Mouse (Mus musculus) testis, adult 2 months (tissue): ENCODE results near the gene Asb4. TPM values are rescaled to one million over a fixed set of nuclear protein-coding genes. Genes with fewer than 3 reads are reported as not detected.

Source experiments
- H3K27ac ChIP-seq: fragments of 200-500 bp; 2 replicates; pipeline ENCODE4 v1.5.1; 2012; ENCODE audit warnings: low read depth, low read length; ENCODE audit not compliant: control insufficient read depth, insufficient read depth
- H3K27me3 ChIP-seq: fragments of 200-500 bp; 2 replicates; pipeline ENCODE4 v1.6.1; 2012; ENCODE audit warnings: mild to moderate bottlenecking, low read length, moderate library complexity; ENCODE audit not compliant: control insufficient read depth, insufficient read depth
- H3K36me3 ChIP-seq: fragments of 200-500 bp; 2 replicates; pipeline ENCODE4 v1.6.1; 2012; ENCODE audit warnings: mild to moderate bottlenecking, low read length; ENCODE audit not compliant: control insufficient read depth, insufficient read depth
- H3K4me1 ChIP-seq: fragments of 200-500 bp; 2 replicates; pipeline ENCODE4 v1.6.1; 2012; ENCODE audit warnings: low read length; ENCODE audit not compliant: control insufficient read depth, insufficient read depth
- H3K4me3 ChIP-seq: fragments of 200-500 bp; 2 replicates; pipeline ENCODE4 v1.5.1; 2012; ENCODE audit warnings: low read depth, mild to moderate bottlenecking, low read length, moderate library complexity, mixed read lengths; ENCODE audit not compliant: control insufficient read depth
- CTCF ChIP-seq: fragments of 200-500 bp; IDR thresholded peaks from 2 replicates; pipeline ENCODE4 v1.5.1; 2012; ENCODE audit warnings: low read depth, mild to moderate bottlenecking, inconsistent platforms, low read length, moderate library complexity; ENCODE audit not compliant: control insufficient read depth, insufficient read depth, insufficient replicate concordance
- POLR2A ChIP-seq: fragments of 200-500 bp; IDR thresholded peaks from 2 replicates; pipeline ENCODE4 v1.6.1; 2012; ENCODE audit warnings: low read depth, mild to moderate bottlenecking, inconsistent platforms, low read length, moderate library complexity; ENCODE audit not compliant: control insufficient read depth
- polyA plus RNA-seq: library from polyadenylated mRNA; depleted of rRNA; stranded (reverse); fragments of >200 nt; gene quantifications from 2 replicates; pipeline ENCODE4 v1.2.3, GENCODE M21; 2012; rRNA removed

Gene Asb4
- polyA plus RNA-seq, 1 experiment = 36.5 TPM

DNA sequence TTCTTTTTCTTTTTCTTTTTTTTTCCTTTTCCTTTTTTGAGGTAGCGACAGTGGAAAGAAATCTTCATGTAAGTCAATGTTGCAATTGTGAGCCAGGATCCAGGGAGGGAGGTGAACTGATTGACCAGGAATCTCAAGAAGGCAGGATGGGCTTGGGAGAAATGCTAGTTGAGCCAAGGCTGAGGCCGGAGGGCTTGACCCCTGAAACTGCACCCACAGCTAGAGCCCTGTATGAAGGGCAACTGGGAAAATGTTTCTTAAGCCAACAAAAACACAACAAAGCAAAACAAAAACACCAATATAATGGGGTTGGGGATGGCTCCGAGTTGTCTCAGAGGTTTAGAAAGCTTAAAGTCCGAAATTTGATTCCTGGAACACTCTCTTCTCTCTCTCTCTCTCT lies 65.2 kb downstream of the Asb4 start:
- no peak for TF ChIP-seq POLR2A
- no peak for TF ChIP-seq CTCF
- Histone ChIP-seq H3K27me3 (no peaks in the 10 kb centered on the region), H3K27ac (no peak overlapping the region), H3K4me1 (no peaks in the 10 kb centered on the region; the same call in 1 of the 2 replicates), H3K36me3 (no peaks in the 10 kb centered on the region), H3K4me3 (no peak overlapping the region)

DNA sequence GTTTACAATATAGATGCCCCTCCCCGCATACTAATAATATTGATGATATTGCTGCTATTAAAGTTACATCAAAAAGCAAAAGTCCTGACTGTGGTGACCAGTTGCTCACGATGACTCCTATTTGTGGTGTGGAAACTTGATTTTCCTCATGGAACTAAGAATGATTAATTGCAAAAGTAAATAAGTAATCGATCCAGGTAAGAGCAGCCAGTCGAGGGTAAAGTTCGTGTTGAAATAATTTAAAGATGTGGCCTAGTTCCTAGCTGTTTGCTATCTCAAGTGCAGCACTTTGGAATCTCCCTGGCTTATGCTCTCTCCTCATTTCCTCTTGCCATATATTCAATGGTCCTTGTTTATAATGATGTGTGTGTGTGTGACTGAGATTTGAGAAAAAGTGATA lies 66.7 kb downstream of the Asb4 start:
- TF ChIP-seq POLR2A (no peak), CTCF (no peak)
- H3K27me3 ChIP-seq = no peaks in the 10 kb centered on the region
- H3K4me1 ChIP-seq = no peaks in the 10 kb centered on the region; the same call in 1 of the 2 replicates
- no peak overlapping the region for H3K27ac ChIP-seq
- no peak overlapping the region for H3K4me3 ChIP-seq
- H3K36me3 ChIP-seq = no peaks in the 10 kb centered on the region

DNA sequence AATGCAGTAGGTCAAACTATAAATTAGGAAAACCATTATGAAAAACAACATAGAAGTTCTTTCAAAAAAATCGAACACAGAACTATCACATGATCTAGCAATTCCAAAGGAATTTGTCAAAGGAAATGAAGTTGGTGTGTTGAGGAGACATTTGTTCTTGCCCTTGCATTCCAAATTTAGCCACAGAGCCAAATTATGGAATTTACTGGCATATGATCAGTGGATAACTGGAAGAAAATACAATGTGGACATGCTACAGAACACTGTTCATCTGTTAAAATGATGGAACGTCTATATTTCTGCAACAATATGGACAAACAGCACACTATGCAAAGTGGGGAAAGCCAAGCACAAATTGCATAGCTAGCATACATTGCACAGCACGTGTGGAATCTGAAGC lies 72.7 kb downstream of the Asb4 start:
- Histone ChIP-seq H3K4me1 (no peaks in the 10 kb centered on the region), H3K4me3 (no peak overlapping the region), H3K36me3 (no peaks in the 10 kb centered on the region), H3K27me3 (no peaks in the 10 kb centered on the region), H3K27ac (no peak overlapping the region)
- TF ChIP-seq POLR2A = no peak
- TF ChIP-seq CTCF = no peak

DNA sequence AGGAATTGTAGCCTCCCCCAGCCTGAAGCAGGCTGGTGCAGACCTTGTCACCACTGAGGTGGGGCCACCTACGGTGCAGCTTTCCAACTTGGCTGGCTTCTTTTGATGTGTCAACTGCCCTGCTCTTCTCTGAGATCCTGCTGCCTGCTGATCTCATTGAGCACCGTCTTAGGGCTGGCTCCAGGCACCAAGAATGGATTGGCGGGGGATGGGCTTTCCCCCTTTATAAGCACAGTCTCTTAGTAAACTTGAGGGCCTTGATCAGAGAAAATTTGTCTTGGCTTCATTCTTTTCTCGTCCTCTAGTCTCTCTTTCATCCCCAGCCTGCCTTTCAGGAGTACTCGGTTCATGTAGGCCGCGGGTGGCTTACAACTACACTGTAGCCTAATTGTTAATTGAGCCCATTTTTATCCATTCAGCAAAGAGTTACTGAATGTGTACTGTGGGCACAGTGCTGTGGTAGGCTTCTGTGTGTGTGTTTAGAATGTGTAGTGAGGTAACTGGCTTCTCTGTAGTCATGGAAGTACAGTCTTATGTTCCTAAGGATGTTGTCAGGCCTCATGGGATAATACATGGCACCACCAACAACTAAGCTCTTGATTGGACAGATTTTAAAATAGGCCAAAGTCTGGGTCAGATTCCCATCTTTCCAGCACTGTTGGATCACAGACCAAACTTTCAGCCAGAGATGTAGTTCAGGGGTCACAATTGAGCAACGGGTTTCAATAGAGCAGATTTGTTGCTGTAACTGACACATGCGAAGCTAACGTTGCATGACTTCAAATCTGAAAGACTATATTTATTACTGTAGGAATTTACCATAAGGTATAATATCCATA lies 87.5 kb downstream of the Asb4 start:
- H3K4me3 ChIP-seq = no peak overlapping the region
- no peak overlapping the region for H3K27ac ChIP-seq
- H3K27me3 ChIP-seq = no peaks in the 10 kb centered on the region
- H3K36me3 ChIP-seq = no peaks in the 10 kb centered on the region
- TF ChIP-seq CTCF (no peak), POLR2A (no peak)
- H3K4me1 ChIP-seq = no peaks in the 10 kb centered on the region

DNA sequence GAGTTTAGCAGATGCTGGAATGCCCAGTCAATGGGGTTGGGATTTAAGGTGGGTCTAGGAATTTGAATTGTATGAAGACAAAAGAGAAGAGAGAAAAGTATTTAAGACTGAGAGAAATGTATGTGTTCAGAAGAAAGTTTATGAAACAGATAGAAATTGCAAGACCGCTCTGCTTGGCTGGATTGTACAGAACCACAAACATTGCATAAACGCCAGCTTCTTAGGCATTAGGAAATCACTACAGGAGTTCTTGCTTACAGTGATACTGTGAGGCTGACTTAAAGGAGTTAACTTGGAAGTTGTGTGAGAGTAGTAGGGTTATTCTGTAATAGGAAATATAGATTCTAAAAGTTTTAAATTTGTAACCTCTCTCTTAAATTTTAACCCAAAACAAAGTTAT lies 89.5 kb downstream of the Asb4 start:
- H3K4me3 ChIP-seq = no peak overlapping the region
- no peaks in the 10 kb centered on the region for H3K27me3 ChIP-seq
- H3K4me1 ChIP-seq = no peaks in the 10 kb centered on the region
- no peaks in the 10 kb centered on the region for H3K36me3 ChIP-seq
- no peak for TF ChIP-seq POLR2A
- no peak for TF ChIP-seq CTCF
- H3K27ac ChIP-seq = no peak overlapping the region

DNA sequence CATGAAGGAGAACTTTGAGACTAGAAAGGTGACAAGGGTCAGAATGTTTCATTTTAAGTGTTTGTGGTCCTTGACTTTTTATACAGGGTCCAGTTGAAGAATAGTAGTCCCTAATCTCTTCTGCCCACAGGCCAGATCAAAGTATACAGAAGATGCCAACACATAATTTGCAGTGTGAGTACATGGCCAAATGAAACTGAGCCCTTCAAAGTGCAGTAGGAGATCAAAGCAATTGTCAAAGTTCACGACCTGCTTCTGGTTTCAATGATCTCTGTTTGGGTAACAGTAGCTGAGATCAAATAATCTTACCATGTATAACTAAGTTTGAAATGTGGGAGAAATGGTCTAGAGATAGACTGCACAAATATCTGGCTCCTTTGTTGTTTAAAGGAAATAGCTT lies 90.8 kb downstream of the Asb4 start:
- Histone ChIP-seq H3K36me3 (no peaks in the 10 kb centered on the region), H3K4me3 (no peak overlapping the region), H3K27ac (no peak overlapping the region), H3K27me3 (no peaks in the 10 kb centered on the region), H3K4me1 (no peaks in the 10 kb centered on the region)
- TF ChIP-seq POLR2A = no peak
- no peak for TF ChIP-seq CTCF

DNA sequence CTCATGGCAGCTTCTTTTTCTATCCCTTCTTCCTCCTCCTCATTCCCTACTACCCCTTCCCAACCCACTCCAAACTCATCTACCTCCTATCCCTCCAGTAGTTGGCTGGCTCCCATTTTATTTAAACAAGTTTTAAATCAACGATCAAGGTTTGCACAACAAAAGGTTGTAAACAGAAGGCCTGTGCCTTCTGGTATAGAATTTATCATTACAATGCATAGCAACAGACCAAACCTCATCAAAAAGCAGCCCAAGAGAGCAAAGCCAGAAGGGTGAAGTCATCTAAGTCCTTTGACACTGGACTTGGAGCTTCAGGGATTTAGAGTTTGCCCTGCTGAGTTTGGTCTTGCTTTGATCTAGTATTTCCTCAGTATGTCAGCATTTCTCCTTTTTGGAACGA lies 97.9 kb downstream of the Asb4 start:
- H3K27me3 ChIP-seq = no peaks in the 10 kb centered on the region
- no peaks in the 10 kb centered on the region for H3K36me3 ChIP-seq
- H3K4me3 ChIP-seq = no peak overlapping the region
- H3K4me1 ChIP-seq = no peaks in the 10 kb centered on the region
- no peak overlapping the region for H3K27ac ChIP-seq
- no peak for TF ChIP-seq CTCF

DNA sequence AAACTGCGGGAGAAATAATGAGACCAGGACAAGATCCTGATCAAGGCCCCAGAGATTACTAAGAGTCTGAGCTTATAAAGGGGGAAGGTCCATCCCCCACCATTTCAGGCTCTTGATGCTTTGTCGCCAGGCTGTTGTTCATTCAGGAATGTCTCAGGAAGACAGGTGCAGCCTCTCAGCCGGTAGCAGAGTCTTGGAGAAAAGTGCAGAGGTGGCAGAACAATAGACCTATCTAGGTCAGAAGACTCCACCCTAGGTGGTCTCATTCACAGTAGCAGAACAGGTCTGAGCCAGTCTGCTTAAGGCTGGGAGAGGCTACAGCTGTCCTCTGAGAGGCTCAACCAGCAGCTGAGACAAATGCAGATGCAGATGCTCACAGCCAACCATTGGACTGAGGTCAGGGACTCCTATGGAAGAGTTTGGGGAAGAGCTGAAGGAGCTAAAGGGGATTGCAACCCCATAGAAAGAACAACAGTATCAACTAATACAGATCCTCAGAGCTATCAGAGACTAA lies 99.1 kb downstream of the Asb4 start:
- no peak overlapping the region for H3K4me3 ChIP-seq
- no peak overlapping the region for H3K27ac ChIP-seq
- TF ChIP-seq POLR2A (no peak), CTCF (no peak)
- no peaks in the 10 kb centered on the region for H3K36me3 ChIP-seq
- no peaks in the 10 kb centered on the region for H3K27me3 ChIP-seq
- no peaks in the 10 kb centered on the region for H3K4me1 ChIP-seq

Other genes starting within 250 kb of the Asb4 start
- not detected in 2 replicates for gene Pon1, start 189.4 kb upstream of the Asb4 start, polyA plus RNA-seq
- 3.6 and 4.0 TPM in 2 replicates for gene Pon3, start 127.1 kb upstream of the Asb4 start, polyA plus RNA-seq
- gene Pon2, start 84.9 kb upstream of the Asb4 start, polyA plus RNA-seq = 21.9 and 27.9 TPM in 2 replicates
- gene Pdk4, start 112.9 kb downstream of the Asb4 start, polyA plus RNA-seq = 0.84 and 1.5 TPM in 2 replicates